20 mouse cellular contexts compared by ENCODE assay signal in genomic region chr4:62789696-62790095, GRCm38 (mm10).
DNase-seq lines count a peak whose midpoint lies in the region; ATAC-seq and TF ChIP-seq lines count a peak whose summit lies in the region.
"Had no signal": no experiment of that assay in that cellular context is flagged by ENCODE, and none has a peak within 500 bp of the region (broad histone marks: within the 10 kb centered on the region; RNA-seq: fewer than 3 reads in every experiment).

No protein-coding gene starts in this region.

- H3K27me3 ChIP-seq in kidney, embryonic 15.5 days: no peaks in the 10 kb centered on the region
- no peaks in the 10 kb centered on the region for H3K27me3 ChIP-seq in lung, embryonic 14.5 days (ENCODE audit: insufficient read depth, low read length)
- H3K27me3 ChIP-seq: embryonic facial prominence, embryonic 15.5 days; hindbrain, embryonic 13.5 days had no signal

- WGBS in kidney, embryonic 15.5 days: 46% methylated on average over 4 of the region's 4 CpGs
- 68% methylated on average over 4 of the region's 4 CpGs for WGBS in lung, embryonic 14.5 days

- intact Hi-C loops in heart, postnatal 10 days (cut with DNase I): no loop called here

- H3K27ac ChIP-seq in kidney, embryonic 15.5 days: 0 out of 2 replicates have a peak overlapping the region, but pooled peaks have one; percentile 14
- no peak overlapping the region for H3K27ac ChIP-seq in lung, embryonic 14.5 days (ENCODE audit: low read depth)
- H3K27ac ChIP-seq: embryonic facial prominence, embryonic 15.5 days; forebrain, embryonic 10.5 days; hindbrain, embryonic 13.5 days had no signal

- ATAC-seq in kidney, embryonic 15.5 days (replicated peaks; ENCODE audit: low FRiP score): peak; percentile 29
- peak; percentile 38; the same call in 1 of the 2 replicates for ATAC-seq in lung, embryonic 14.5 days (ENCODE audit: insufficient read depth)
- ATAC-seq: forebrain, embryonic 14.5 days had no signal

- H3K4me1 ChIP-seq in kidney, embryonic 15.5 days: peaks cover 4% of the 10 kb centered on the region
- H3K4me1 ChIP-seq in lung, embryonic 14.5 days (ENCODE audit: insufficient read depth): no peaks in the 10 kb centered on the region
- H3K4me1 ChIP-seq: hindbrain, embryonic 13.5 days had no signal

- no peak for TF ChIP-seq CTCF in lung, embryonic 14.5 days (IDR thresholded peaks at IDR 0.05; ENCODE audit: low read depth)

- H3K9me3 ChIP-seq in kidney, embryonic 15.5 days (replicated peaks): no peaks in the 10 kb centered on the region
- H3K9me3 ChIP-seq in lung, embryonic 14.5 days (ENCODE audit: low read depth, low read length): no peaks in the 10 kb centered on the region
- H3K9me3 ChIP-seq: embryonic facial prominence, embryonic 15.5 days; forebrain, embryonic 10.5 days; hindbrain, embryonic 13.5 days had no signal

- no peak overlapping the region for H3K9ac ChIP-seq in kidney, embryonic 15.5 days
- no peak overlapping the region for H3K9ac ChIP-seq in lung, embryonic 14.5 days
- H3K9ac ChIP-seq: embryonic facial prominence, embryonic 15.5 days; hindbrain, embryonic 13.5 days had no signal

- H3K4me3 ChIP-seq in kidney, embryonic 15.5 days (replicated peaks): no peak overlapping the region
- H3K4me3 ChIP-seq in lung, embryonic 14.5 days (ENCODE audit: low read depth, low read length): no peak overlapping the region
- H3K4me3 ChIP-seq: embryonic facial prominence, embryonic 15.5 days; erythroblast, embryonic 14.5 days; forebrain, embryonic 10.5 days; hindbrain, embryonic 13.5 days had no signal

- DNase-seq in kidney, adult 11 months: no peak
- peak; percentile 24 for DNase-seq in lung, embryonic 14.5 days
- DNase-seq in lung, postnatal 36 days: no peak
- DNase-seq in R1 (ENCODE audit: low read depth, low spot score): peak; percentile 31
- DNase-seq in kidney, postnatal 4 days: peak; percentile 59 to 68
- no peak for DNase-seq in heart, postnatal 10 days
- DNase-seq: adrenal gland, postnatal 10 days; cerebellum, adult 11 months; cerebellum, adult 8-10 months; cerebellum, postnatal 14 days; embryo, embryonic 11 days; gastrocnemius, postnatal 36 days; heart, adult 11 months; heart, postnatal 14 days had no signal

- no peaks in the 10 kb centered on the region for H3K36me3 ChIP-seq in kidney, embryonic 15.5 days
- no peaks in the 10 kb centered on the region for H3K36me3 ChIP-seq in lung, embryonic 14.5 days (ENCODE audit: insufficient read depth)
- H3K36me3 ChIP-seq: embryonic facial prominence, embryonic 15.5 days; forebrain, embryonic 10.5 days; hindbrain, embryonic 13.5 days had no signal

- H3K4me2 ChIP-seq in kidney, embryonic 15.5 days: no peak overlapping the region
- no peak overlapping the region for H3K4me2 ChIP-seq in lung, embryonic 14.5 days
- H3K4me2 ChIP-seq: embryonic facial prominence, embryonic 15.5 days; hindbrain, embryonic 13.5 days had no signal

Comparison
In these comparisons a context has a peak if more than half of its experiments do, and no peak if none do; other contexts are left out.
1. DNase-seq: peak in lung, embryonic 14.5 days (single experiment), R1 (single experiment) and kidney, postnatal 4 days (2 of 2); none in kidney, adult 11 months (single experiment), lung, postnatal 36 days (single experiment) and heart, postnatal 10 days (0 of 2).